30 mouse cellular contexts compared by ENCODE assay signal in genomic region chr6:111105485-111105884, GRCm38 (mm10).
DNase-seq lines count a peak whose midpoint lies in the region; ATAC-seq lines count a peak whose summit lies in the region.
"Had no signal": no experiment of that assay in that cellular context is flagged by ENCODE, and none has a peak within 500 bp of the region (broad histone marks: within the 10 kb centered on the region; RNA-seq: fewer than 3 reads in every experiment).

No protein-coding gene starts in this region.

- WGBS in forebrain, embryonic 15.5 days, result 52% methylated on average over 1 of the region's 1 CpGs
- WGBS in forebrain, embryonic 10.5 days, result 93% methylated on average over 1 of the region's 1 CpGs

- no peaks in the 10 kb centered on the region for H3K36me3 ChIP-seq in forebrain, embryonic 15.5 days
- H3K36me3 ChIP-seq in forebrain, embryonic 10.5 days (replicated peaks), result no peaks in the 10 kb centered on the region
- H3K36me3 ChIP-seq: embryonic facial prominence, embryonic 12.5 days; heart, embryonic 10.5 days; heart, embryonic 15.5 days; limb, embryonic 12.5 days; lung, embryonic 15.5 days; midbrain, embryonic 10.5 days; midbrain, embryonic 15.5 days; neural tube, embryonic 15.5 days had no signal

- no peaks in the 10 kb centered on the region for H3K9me3 ChIP-seq in forebrain, embryonic 15.5 days
- no peaks in the 10 kb centered on the region for H3K9me3 ChIP-seq in forebrain, embryonic 10.5 days
- H3K9me3 ChIP-seq: embryonic facial prominence, embryonic 12.5 days; heart, embryonic 10.5 days; heart, embryonic 15.5 days; limb, embryonic 12.5 days; lung, embryonic 15.5 days; midbrain, embryonic 10.5 days; midbrain, embryonic 15.5 days; neural tube, embryonic 15.5 days had no signal

- no peak overlapping the region for H3K4me3 ChIP-seq in forebrain, embryonic 15.5 days
- no peak overlapping the region for H3K4me3 ChIP-seq in forebrain, embryonic 10.5 days
- H3K4me3 ChIP-seq: embryonic facial prominence, embryonic 12.5 days; heart, embryonic 10.5 days; heart, embryonic 15.5 days; limb, embryonic 12.5 days; lung, embryonic 15.5 days; midbrain, embryonic 10.5 days; midbrain, embryonic 15.5 days; neural tube, embryonic 15.5 days had no signal

- peak; percentile 93 for ATAC-seq in forebrain, embryonic 15.5 days (replicated peaks)
- ATAC-seq: activated CD4-positive, CD25-positive, alpha-beta regulatory T cell, adult 4 months; intestine, embryonic 16.5 days; midbrain, embryonic 15.5 days had no signal

- peak; percentile 1 for DNase-seq in adrenal gland, postnatal 10 days
- DNase-seq in adrenal gland, adult (ENCODE audit: inconsistent age in 2 of 2, low spot score in 1 of 2), result no peak
- DNase-seq in forebrain, embryonic 10.5 days (ENCODE audit: extremely low spot score, low spot score), result no peak
- peak; percentile 31 for DNase-seq in left cerebral cortex, postnatal 4 days
- no peak for DNase-seq in left cerebral cortex, postnatal 14 days (ENCODE audit: low spot score in 2 of 2)
- peak; percentile 18 for DNase-seq in brain, embryonic 18.5 days (ENCODE audit: low read depth, low spot score)
- DNase-seq in thymus, postnatal 4 days, result no peak
- DNase-seq: adrenal gland, adult 8-10 months; cerebellum, adult 2 months; embryo, embryonic 11 days; gastrocnemius, postnatal 25 days; heart, adult 11 months; kidney, adult 8-10 months; kidney, postnatal 25 days; retina, postnatal 1 day; spleen, adult 18-20 months; thymus, postnatal 14 days had no signal

- H3K4me2 ChIP-seq in forebrain, embryonic 15.5 days (replicated peaks), result no peak overlapping the region
- H3K4me2 ChIP-seq: embryonic facial prominence, embryonic 12.5 days; heart, embryonic 15.5 days; limb, embryonic 12.5 days; liver, embryonic 11.5 days; lung, embryonic 15.5 days; midbrain, embryonic 15.5 days; neural tube, embryonic 15.5 days had no signal

- H3K27me3 ChIP-seq in forebrain, embryonic 15.5 days, result no peaks in the 10 kb centered on the region
- H3K27me3 ChIP-seq in forebrain, embryonic 10.5 days (ENCODE audit: poor library complexity, severe bottlenecking), result no peaks in the 10 kb centered on the region
- H3K27me3 ChIP-seq: CH12.LX; embryonic facial prominence, embryonic 12.5 days; heart, embryonic 15.5 days; limb, embryonic 12.5 days; lung, embryonic 15.5 days; midbrain, embryonic 15.5 days; neural tube, embryonic 15.5 days had no signal

- H3K9ac ChIP-seq in forebrain, embryonic 15.5 days (replicated peaks), result no peak overlapping the region
- H3K9ac ChIP-seq: embryonic facial prominence, embryonic 12.5 days; heart, embryonic 15.5 days; limb, embryonic 12.5 days; lung, embryonic 15.5 days; midbrain, embryonic 15.5 days; neural tube, embryonic 15.5 days had no signal

- intact Hi-C loops in left cerebral cortex, postnatal 4 days (cut with DNase I), result no loop called here
- intact Hi-C loops in left cerebral cortex, postnatal 14 days (cut with DNase I), result no loop called here

- H3K27ac ChIP-seq in forebrain, embryonic 15.5 days (replicated peaks), result no peak overlapping the region
- no peak overlapping the region for H3K27ac ChIP-seq in forebrain, embryonic 10.5 days
- H3K27ac ChIP-seq: embryonic facial prominence, embryonic 12.5 days; heart, embryonic 10.5 days; heart, embryonic 15.5 days; limb, embryonic 12.5 days; lung, embryonic 15.5 days; midbrain, embryonic 10.5 days; midbrain, embryonic 15.5 days; neural tube, embryonic 15.5 days had no signal

- no peaks in the 10 kb centered on the region; the same call in 1 of the 2 replicates for H3K4me1 ChIP-seq in forebrain, embryonic 15.5 days
- H3K4me1 ChIP-seq in forebrain, embryonic 10.5 days, result no peaks in the 10 kb centered on the region
- H3K4me1 ChIP-seq: embryonic facial prominence, embryonic 12.5 days; heart, embryonic 10.5 days; heart, embryonic 15.5 days; limb, embryonic 12.5 days; lung, embryonic 15.5 days; midbrain, embryonic 10.5 days; midbrain, embryonic 15.5 days; neural tube, embryonic 15.5 days had no signal

Comparison
In these comparisons a context has a peak if more than half of its experiments do, and no peak if none do; other contexts are left out.
1. DNase-seq: peak in adrenal gland, postnatal 10 days (single experiment), left cerebral cortex, postnatal 4 days (single experiment) and brain, embryonic 18.5 days (single experiment); none in adrenal gland, adult (0 of 2), forebrain, embryonic 10.5 days (single experiment), left cerebral cortex, postnatal 14 days (0 of 2) and thymus, postnatal 4 days (single experiment).